Mouse (Mus musculus) brain, embryonic 18.5 days (tissue): ENCODE measurements around the gene Gm45015.
A peak's percentile ranks its signal among the peaks of the same experiment; 100 is the strongest.
"Not testable (repeated sequence)": the region's sequence is repeated elsewhere in the genome, so short reads cannot be mapped to it uniquely, and the experiment has no call there.

Source experiments
- DNase-seq: peaks from one replicate; pipeline ENCODE4 v3.0.0-alpha.2; 2012; ENCODE audit warnings: low read depth, low spot score

Gm45015 gene

DNA sequence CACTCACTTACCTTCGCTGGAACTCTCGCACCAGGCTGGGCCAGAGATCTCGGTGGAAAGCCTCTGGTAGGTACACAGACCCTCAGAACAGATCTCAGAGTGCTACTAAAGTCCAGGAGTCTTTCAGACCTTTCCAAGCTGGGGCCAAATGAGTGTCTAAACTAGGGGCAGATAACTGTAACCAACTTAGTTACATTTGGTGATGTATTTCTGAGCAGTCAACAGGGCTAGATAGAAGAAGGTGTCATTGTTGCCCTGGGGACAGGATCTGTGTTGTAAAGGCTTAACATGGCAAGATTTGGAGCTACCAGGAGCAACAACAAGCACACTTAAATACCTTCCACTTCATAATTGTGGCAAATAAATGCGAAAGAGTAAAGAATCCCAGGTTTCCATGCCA is at the start of gene Gm45015:
Gene Gm45015 (minus strand): TSS at position 101 of the 400 bp plus-strand sequence.
- DNase-seq = no peak

- no peak for DNase-seq
Observed at GRCm38 (mm10) chrX:73384924-73385323, 48.3 kb upstream of the Gm45015 start.

DNA sequence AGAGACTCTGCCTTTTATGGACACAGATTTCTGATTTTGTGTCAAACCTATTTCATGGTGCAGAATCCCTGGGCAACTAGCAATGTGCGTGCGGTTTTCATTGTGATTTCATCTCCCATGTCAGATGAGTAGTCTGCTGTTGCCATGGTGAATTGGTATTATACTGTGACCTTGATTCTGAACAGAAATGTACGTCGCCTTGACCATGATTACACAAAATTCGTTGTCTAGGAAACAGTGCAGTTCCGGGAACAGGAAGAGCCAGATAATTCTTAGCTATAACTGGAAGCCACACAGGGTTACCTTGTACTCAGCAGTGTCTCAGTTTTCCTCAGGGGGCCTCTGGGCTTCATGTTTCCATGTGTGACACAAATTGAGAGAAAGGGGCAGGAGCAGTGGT is 47.8 kb upstream of the Gm45015 start:
- peak; percentile 6 for DNase-seq

DNA sequence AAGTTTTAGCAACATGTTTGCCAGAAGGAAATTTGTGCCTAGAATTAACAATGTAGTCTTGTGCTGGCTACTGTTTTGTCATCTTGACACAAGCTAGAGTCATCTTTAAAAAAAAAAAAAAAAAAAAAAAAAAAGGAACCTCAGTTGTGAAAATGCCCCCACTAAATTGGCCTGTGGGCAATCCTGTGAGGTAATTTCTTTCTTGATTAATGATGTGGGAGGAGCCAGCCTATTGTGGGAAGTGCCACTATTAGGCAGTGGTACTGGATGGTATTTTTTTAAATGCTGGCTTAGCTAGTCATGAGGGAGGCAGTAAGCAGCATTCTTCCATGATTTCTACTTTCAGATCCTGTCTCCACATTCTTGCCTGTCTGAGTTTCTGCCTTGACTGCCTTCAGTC is 26.7 kb upstream of the Gm45015 start:
- no peak for DNase-seq

DNA sequence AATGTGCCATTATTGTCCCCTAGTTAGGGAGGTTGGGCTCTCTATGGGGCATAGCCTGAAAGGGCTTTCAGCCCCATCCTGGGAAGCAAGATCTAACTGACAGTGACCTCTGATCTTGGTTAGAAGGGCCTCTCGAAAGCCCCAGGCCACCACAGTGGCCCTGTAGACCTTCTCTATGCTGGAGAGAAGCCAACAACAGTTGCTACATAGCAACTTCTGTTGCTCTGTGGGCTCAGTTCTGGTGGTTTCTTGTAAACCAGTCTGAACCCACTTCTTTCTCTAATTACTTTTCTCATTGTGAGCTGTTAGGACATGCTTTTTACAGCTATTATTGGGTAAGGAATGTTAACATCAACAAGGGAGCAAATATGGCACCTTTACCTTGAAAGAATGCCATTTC is 20.1 kb upstream of the Gm45015 start:
- no peak for DNase-seq

- DNase-seq = no peak
Observed at GRCm38 (mm10) chrX:73356163-73356562, 19.5 kb upstream of the Gm45015 start.

- no peak for DNase-seq
Observed at GRCm38 (mm10) chrX:73344346-73344745, 7.7 kb upstream of the Gm45015 start.

GRCm38 (mm10) chrX:73343802-73344201 is 7.2 kb upstream of the Gm45015 start:
- no peak for DNase-seq

DNA sequence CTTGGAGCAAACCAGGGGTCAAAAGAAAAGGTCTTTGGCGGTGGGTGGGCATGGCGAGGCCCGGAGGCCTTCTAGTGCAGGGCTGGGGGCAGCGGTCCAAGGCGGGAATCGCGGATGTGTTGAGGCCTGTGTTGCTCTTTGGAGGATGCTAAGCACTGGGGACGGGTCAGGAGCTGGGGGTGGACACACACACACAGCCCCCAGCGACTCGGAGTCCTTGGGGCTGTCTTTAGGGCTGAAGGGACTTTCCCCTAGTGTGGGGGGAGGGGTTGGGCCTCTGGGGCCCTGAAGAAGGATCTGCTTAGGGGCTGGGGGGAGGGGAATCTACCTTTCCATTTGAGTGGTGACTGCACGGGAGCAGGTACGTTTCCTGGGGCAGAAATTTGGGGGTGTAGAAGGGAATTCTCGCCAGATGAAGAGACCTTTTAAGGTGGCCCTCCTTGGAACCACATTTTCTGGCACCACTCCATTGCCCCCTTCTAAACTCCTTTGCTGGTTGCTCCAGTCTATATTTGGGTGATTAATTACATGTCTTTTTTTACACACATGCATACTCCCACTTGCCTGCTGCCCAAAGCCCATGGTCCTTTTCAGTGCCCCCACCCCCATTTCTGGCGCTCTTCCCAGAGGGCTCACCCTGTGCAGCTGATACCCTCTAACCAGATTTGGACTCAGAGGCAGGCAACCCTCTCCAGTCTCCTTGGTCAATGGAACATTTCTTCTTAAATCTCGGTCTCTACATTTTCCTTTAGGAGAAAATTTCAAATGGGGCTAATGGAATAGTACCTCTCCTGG is 6.5 kb upstream of the Gm45015 start:
- DNase-seq = no peak

DNA sequence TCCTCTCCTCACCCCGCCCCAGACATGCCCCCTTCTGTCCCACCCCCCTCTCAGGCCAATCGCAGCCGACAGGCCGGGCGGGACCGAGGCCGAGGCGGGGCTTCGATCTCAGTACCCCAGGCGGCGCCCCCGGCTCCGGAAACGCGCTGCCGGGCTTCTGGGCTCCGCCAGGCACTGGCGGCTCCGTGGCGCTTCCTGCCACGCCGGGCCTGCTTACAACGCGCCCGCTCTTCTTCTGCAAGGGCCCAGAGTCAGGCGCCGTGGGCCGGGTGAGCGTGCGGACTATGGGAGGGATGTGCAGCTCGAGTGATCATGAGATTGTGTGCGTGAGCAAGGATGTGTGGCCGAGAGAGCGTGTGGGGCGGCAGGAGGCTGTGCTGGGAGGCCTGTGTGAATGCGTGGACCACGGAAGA is 5.8 kb upstream of the Gm45015 start, which contains the start of gene Zfp275:
Gene Zfp275 (plus strand): TSS at position 139 of the 413 bp plus-strand sequence.
- peak; percentile 49 for DNase-seq

GRCm38 (mm10) chrX:73342068-73342467 is 5.4 kb upstream of the Gm45015 start:
- no peak for DNase-seq

DNA sequence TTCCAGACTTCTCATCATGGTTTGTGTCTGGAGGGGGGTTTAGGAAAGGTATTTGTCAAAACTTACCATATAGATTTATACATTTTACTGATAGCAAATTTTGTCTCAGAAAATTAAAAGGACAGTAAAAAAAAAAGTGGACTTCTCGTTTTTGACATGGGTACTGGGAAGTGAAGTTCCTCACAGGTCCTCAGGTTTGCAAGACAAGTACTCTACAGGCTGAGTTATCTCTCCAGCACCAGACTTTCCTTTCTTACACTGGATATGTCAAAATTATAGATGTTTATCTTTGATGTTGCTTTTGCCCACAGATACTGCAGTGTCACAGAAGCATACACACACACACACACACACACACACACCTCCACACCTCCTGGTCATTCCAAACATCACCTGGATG is 4.8 kb upstream of the Gm45015 start:
- DNase-seq = no peak

DNA sequence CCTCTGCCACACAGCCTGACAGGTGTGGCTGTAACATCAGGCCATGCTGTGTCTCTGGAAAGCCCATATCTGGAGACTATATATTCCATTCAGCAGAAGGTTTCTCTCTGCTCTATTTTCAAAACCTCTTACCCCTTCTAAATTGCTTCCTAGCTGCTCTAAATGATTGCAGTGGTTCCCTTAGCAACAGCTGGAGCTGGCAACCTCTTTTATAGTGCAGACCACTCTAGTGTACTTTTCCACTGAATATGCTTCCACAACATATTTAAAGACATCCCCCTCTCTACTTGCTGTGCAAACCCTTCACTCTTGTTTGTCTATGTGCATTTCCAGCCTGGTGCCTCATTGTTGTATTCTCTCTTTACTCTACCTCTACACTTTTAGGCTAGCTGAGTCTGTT is 3.1 kb downstream of the Gm45015 start:
- no peak for DNase-seq

- no peak for DNase-seq
Observed at GRCm38 (mm10) chrX:73327215-73327614, 9.4 kb downstream of the Gm45015 start.

- no peak for DNase-seq
Observed at GRCm38 (mm10) chrX:73321029-73321428, 15.6 kb downstream of the Gm45015 start.

GRCm38 (mm10) chrX:73312522-73312921 is 24.1 kb downstream of the Gm45015 start:
- DNase-seq = no peak

GRCm38 (mm10) chrX:73295745-73296144 is 40.9 kb downstream of the Gm45015 start:
- DNase-seq = not testable (repeated sequence)

DNA sequence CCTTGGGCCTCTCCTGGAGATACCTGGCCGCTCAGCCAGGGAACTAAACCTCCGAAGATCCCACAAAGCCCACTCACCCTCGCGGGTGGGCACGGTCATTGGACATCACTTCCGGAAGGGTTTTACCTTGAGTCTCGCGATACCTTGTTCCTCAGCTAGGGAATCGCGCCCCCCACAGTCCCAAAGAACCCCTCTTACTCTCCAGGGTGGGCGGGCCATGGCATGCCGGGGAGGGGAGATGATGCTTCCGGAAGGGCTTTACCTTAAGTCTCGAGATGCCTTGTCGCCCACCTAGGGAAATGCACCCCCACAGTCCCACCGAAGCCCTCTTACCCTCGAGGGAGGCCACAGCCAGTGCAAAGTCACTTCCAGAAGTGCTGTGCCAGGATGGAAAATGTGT is 43.8 kb downstream of the Gm45015 start, which contains the start of the genes Xlr5a and Xlr5c:
Gene Xlr5a (minus strand): TSS at position 101 of the 400 bp plus-strand sequence.
Gene Xlr5c (minus strand): TSS at position 101 of the 400 bp plus-strand sequence.
- not testable (repeated sequence) for DNase-seq
